Mouse (Mus musculus) adrenal gland, postnatal 14 days (tissue): ENCODE data around the gene Gm10352. TPM values are rescaled to one million over a fixed set of nuclear protein-coding genes. Genes with fewer than 3 reads are reported as not detected.
"Not testable (repeated sequence)": the region's sequence is repeated elsewhere in the genome, so short reads cannot be mapped to it uniquely, and the experiment has no call there.

Source experiments
- DNase-seq: peaks from one replicate; pipeline ENCODE4 v3.0.0; 2021; ENCODE audit warnings: mixed read lengths
- long read RNA-seq, 2 experiments: library from polyadenylated mRNA; stranded (forward); transcript quantifications; one replicate each; pipeline ENCODE4 v2.0.0; 2021
- total RNA-seq: library from RNA; stranded (reverse); gene quantifications from 2 replicates; pipeline ENCODE4 v1.2.3, GENCODE M21; 2021

Gm10352 gene
- total RNA-seq = not detected in 2 replicates
- long read RNA-seq, experiment 1 = 0 reads
- long read RNA-seq, experiment 2 = 0 reads

DNA sequence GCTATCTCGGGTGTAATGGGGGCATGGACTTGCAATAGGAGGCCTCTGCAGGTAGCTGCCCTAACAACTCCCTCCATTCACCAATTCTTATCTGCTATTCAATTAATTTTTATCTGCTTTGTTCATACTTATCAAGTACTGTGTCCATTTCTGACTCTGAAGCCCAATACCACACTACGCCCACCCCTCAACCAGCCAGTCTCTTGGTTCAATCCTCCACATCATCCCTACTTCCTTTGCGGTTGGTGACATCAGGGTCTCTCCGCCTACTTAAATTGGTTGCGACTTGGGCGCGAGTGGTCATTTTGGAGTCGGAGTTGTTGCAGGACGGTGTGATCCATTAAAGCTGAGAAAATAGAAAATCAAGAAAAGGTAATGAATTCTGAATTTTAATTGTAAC is at the start of gene Gm10352:
TSS of gene Gm10352 (plus strand) at position 301 of the 400 bp plus-strand sequence.
- not testable (repeated sequence) for DNase-seq

GRCm38 (mm10) chrY:2932282-2932681 is 31.5 kb downstream of the Gm10352 start, which contains the start of gene Gm29289:
Gene Gm29289, plus strand, starts transcription at chrY:2932582.
- not testable (repeated sequence) for DNase-seq

Other genes with a start within 250 kb of the Gm10352 start
- not detected in 2 replicates for gene Sry, start 237.3 kb upstream of the Gm10352 start, total RNA-seq
- gene H2al2b, start 180.3 kb upstream of the Gm10352 start, total RNA-seq = not detected in 2 replicates
- not detected in 2 replicates for gene Gm4064, start 104.8 kb upstream of the Gm10352 start, total RNA-seq
- gene Rbmy, start 70.3 kb upstream of the Gm10352 start, total RNA-seq = not detected in 2 replicates
- not detected in 2 replicates for gene Gm10256, start 70.3 kb upstream of the Gm10352 start, total RNA-seq
- not detected in 2 replicates for gene Gm29289, start 31.6 kb downstream of the Gm10352 start, total RNA-seq